Mouse (Mus musculus): ENCODE measurements around the gene Mfsd14a.

GRCm38 (mm10) chr3:116614295-116614892 is 48.1 kb downstream of the Mfsd14a start, which contains the start of gene Trmt13:
- no peak for TF ChIP-seq CTCF (IDR thresholded peaks at IDR 0.05; ENCODE audit: low read depth)
- TF ChIP-seq EP300 (IDR thresholded peaks at IDR 0.05; ENCODE audit: low read depth) = no peak

Measured in heart, postnatal 0 days (tissue).